Mouse (Mus musculus) heart, embryonic 13.5 days (tissue): Measurements from ENCODE around the gene Chpf2. TPM values are rescaled to one million over a fixed set of nuclear protein-coding genes. Genes with fewer than 3 reads are reported as not detected.

Source experiments
- ATAC-seq: fragments of 200-750 bp; cut with Nextera tagmentation; 2 replicates; pipeline ENCODE4 v1.8.0; 2017; ENCODE audit warnings: moderate TSS enrichment; ENCODE audit not compliant: insufficient number of reproducible peaks, low FRiP score, low TSS enrichment; ENCODE audit errors: extremely low read depth
- H3K27ac ChIP-seq: fragments of 300-500 bp; sonication (generic); replicated peaks from 2 replicates; pipeline ENCODE4 v1.5.1; 2015; ENCODE audit warnings: moderate library complexity, mild to moderate bottlenecking, inconsistent platforms
- H3K27me3 ChIP-seq: fragments of 300-500 bp; sonication (generic); replicated peaks from 2 replicates; pipeline ENCODE4 v1.6.1; 2015; ENCODE audit warnings: mild to moderate bottlenecking, inconsistent platforms
- H3K36me3 ChIP-seq: fragments of 300-500 bp; sonication (generic); 2 replicates; pipeline ENCODE4 v1.6.1; 2015; ENCODE audit warnings: mild to moderate bottlenecking, inconsistent platforms
- H3K4me1 ChIP-seq: fragments of 300-500 bp; sonication (generic); 2 replicates; pipeline ENCODE4 v1.6.1; 2015; ENCODE audit warnings: inconsistent platforms
- H3K4me2 ChIP-seq: fragments of 300-500 bp; sonication (generic); 2 replicates; pipeline ENCODE4 v1.6.1; 2015; ENCODE audit warnings: inconsistent platforms, mild to moderate bottlenecking, moderate library complexity
- H3K4me3 ChIP-seq: fragments of 300-500 bp; sonication (generic); 2 replicates; pipeline ENCODE4 v1.5.1; 2015; ENCODE audit warnings: moderate library complexity, mild to moderate bottlenecking, inconsistent platforms
- H3K9ac ChIP-seq: fragments of 300-500 bp; sonication (generic); 2 replicates; pipeline ENCODE4 v1.6.1; 2015; ENCODE audit warnings: inconsistent platforms, mild to moderate bottlenecking, moderate library complexity
- H3K9me3 ChIP-seq: fragments of 300-500 bp; sonication (generic); 2 replicates; pipeline ENCODE4 v1.6.1; 2016; ENCODE audit warnings: inconsistent platforms
- WGBS: fragments of 180-500 bp; shearing (Covaris S2); methylation state at CpG from one replicate; pipeline ENCODE4 v1.1.7; 2015; ENCODE audit warnings: mixed read lengths; 5-methylcytosine and 5-hydroxymethylcytosine counted together
- polyA plus RNA-seq: library from polyadenylated mRNA; unstranded; fragments of >200 nt; fragmentation: Nextera tagmentation; extraction: Ambion mirVana; gene quantifications from 2 replicates; pipeline ENCODE4 v1.2.1, GENCODE M21; 2015

Chpf2 gene
- polyA plus RNA-seq, 1 experiment from 2014 or later: 16.6 TPM

GRCm38 (mm10) chr5:24605980-24606665 lies 19.6 kb downstream of the Chpf2 start:
- Histone ChIP-seq H3K4me2 (peak overlapping the region; percentile 94), H3K9me3 (no peaks in the 10 kb centered on the region), H3K27ac (peak overlapping the region; percentile 100), H3K9ac (peak overlapping the region; percentile 96), H3K36me3 (no peaks in the 10 kb centered on the region), H3K4me3 (peak overlapping the region; percentile 77), H3K4me1 (peaks cover 60% of the 10 kb centered on the region), H3K27me3 (no peaks in the 10 kb centered on the region)
- WGBS: 31% methylated on average over 14 of the region's 14 CpGs
- no peak for ATAC-seq

- H3K27me3 ChIP-seq: no peaks in the 10 kb centered on the region
- H3K36me3 ChIP-seq: no peaks in the 10 kb centered on the region
- 2% methylated on average over 5 of the region's 5 CpGs for WGBS
- peaks cover 53% of the 10 kb centered on the region for H3K4me1 ChIP-seq
- H3K9ac ChIP-seq: peak overlapping the region; percentile 28
- H3K9me3 ChIP-seq: no peaks in the 10 kb centered on the region
- peak overlapping the region; percentile 16; the same call in 1 of the 2 replicates for H3K4me2 ChIP-seq
- no peak overlapping the region for H3K27ac ChIP-seq
- ATAC-seq: no peak
- no peak overlapping the region for H3K4me3 ChIP-seq
Measured at GRCm38 (mm10) chr5:24609388-24609787, 22.8 kb downstream of the Chpf2 start.

- Histone ChIP-seq H3K4me3 (no peak overlapping the region), H3K9ac (no peak overlapping the region), H3K27me3 (no peaks in the 10 kb centered on the region), H3K9me3 (no peaks in the 10 kb centered on the region), H3K4me2 (no peak overlapping the region), H3K27ac (no peak overlapping the region), H3K36me3 (no peaks in the 10 kb centered on the region), H3K4me1 (peaks cover 37% of the 10 kb centered on the region)
- no peak for ATAC-seq
- 45% methylated on average over 7 of the region's 7 CpGs for WGBS
Measured at GRCm38 (mm10) chr5:24611366-24612301, 25.1 kb downstream of the Chpf2 start.

GRCm38 (mm10) chr5:24612302-24612649 lies 25.7 kb downstream of the Chpf2 start:
- H3K27me3 ChIP-seq: no peaks in the 10 kb centered on the region
- H3K4me3 ChIP-seq: no peak overlapping the region
- no peak overlapping the region for H3K4me2 ChIP-seq
- 60% methylated on average over 5 of the region's 5 CpGs for WGBS
- H3K4me1 ChIP-seq: peaks cover 32% of the 10 kb centered on the region
- no peak for ATAC-seq
- H3K9me3 ChIP-seq: no peaks in the 10 kb centered on the region
- H3K9ac ChIP-seq: no peak overlapping the region
- no peak overlapping the region for H3K27ac ChIP-seq
- no peaks in the 10 kb centered on the region for H3K36me3 ChIP-seq

- no peak overlapping the region for H3K9ac ChIP-seq
- no peaks in the 10 kb centered on the region for H3K9me3 ChIP-seq
- ATAC-seq: no peak
- peaks cover 15% of the 10 kb centered on the region for H3K4me1 ChIP-seq
- no peaks in the 10 kb centered on the region for H3K36me3 ChIP-seq
- H3K27ac ChIP-seq: no peak overlapping the region
- 47% methylated on average over 6 of the region's 6 CpGs for WGBS
- no peak overlapping the region for H3K4me3 ChIP-seq
- no peak overlapping the region for H3K4me2 ChIP-seq
- H3K27me3 ChIP-seq: peaks cover 14% of the 10 kb centered on the region; the same call in 1 of the 2 replicates
Measured at GRCm38 (mm10) chr5:24615097-24615496, 28.6 kb downstream of the Chpf2 start.

- Histone ChIP-seq H3K4me1 (peaks cover 2% of the 10 kb centered on the region), H3K27ac (no peak overlapping the region), H3K9me3 (no peaks in the 10 kb centered on the region), H3K36me3 (no peaks in the 10 kb centered on the region), H3K9ac (no peak overlapping the region), H3K27me3 (peaks cover 47% of the 10 kb centered on the region), H3K4me3 (no peak overlapping the region), H3K4me2 (no peak overlapping the region)
- ATAC-seq: no peak
- 78% methylated on average over 3 of the region's 3 CpGs for WGBS
Measured at GRCm38 (mm10) chr5:24618921-24619320, 32.4 kb downstream of the Chpf2 start.

GRCm38 (mm10) chr5:24620116-24620515 lies 33.6 kb downstream of the Chpf2 start:
- ATAC-seq: no peak
- H3K4me3 ChIP-seq: no peak overlapping the region
- WGBS: 61% methylated on average over 8 of the region's 8 CpGs
- H3K9me3 ChIP-seq: no peaks in the 10 kb centered on the region
- H3K27me3 ChIP-seq: peaks cover 57% of the 10 kb centered on the region
- no peak overlapping the region for H3K4me2 ChIP-seq
- peaks cover 11% of the 10 kb centered on the region for H3K4me1 ChIP-seq
- no peaks in the 10 kb centered on the region for H3K36me3 ChIP-seq
- H3K9ac ChIP-seq: no peak overlapping the region
- no peak overlapping the region for H3K27ac ChIP-seq

- Histone ChIP-seq H3K9me3 (no peaks in the 10 kb centered on the region), H3K4me3 (no peak overlapping the region), H3K27ac (no peak overlapping the region), H3K4me2 (no peak overlapping the region), H3K27me3 (peaks cover 61% of the 10 kb centered on the region), H3K36me3 (no peaks in the 10 kb centered on the region), H3K9ac (no peak overlapping the region), H3K4me1 (peaks cover 11% of the 10 kb centered on the region)
- whole genome bisulfite sequencing: 66% methylated on average over 8 of the region's 8 CpGs
- no peak for ATAC-seq
Measured at GRCm38 (mm10) chr5:24620626-24621025, 34.1 kb downstream of the Chpf2 start.

GRCm38 (mm10) chr5:24622386-24623040 lies 36.0 kb downstream of the Chpf2 start:
- no peak for ATAC-seq
- H3K27ac ChIP-seq: no peak overlapping the region
- no peak overlapping the region for H3K4me2 ChIP-seq
- no peak overlapping the region for H3K9ac ChIP-seq
- H3K36me3 ChIP-seq: no peaks in the 10 kb centered on the region
- no peak overlapping the region for H3K4me3 ChIP-seq
- H3K4me1 ChIP-seq: peaks cover 11% of the 10 kb centered on the region
- H3K9me3 ChIP-seq: no peaks in the 10 kb centered on the region
- peaks cover 65% of the 10 kb centered on the region for H3K27me3 ChIP-seq
- 63% methylated on average over 7 of the region's 7 CpGs for WGBS

GRCm38 (mm10) chr5:24623041-24623985 lies 36.8 kb downstream of the Chpf2 start:
- Histone ChIP-seq H3K4me2 (peak overlapping the region; percentile 89), H3K27ac (no peak overlapping the region), H3K9me3 (no peaks in the 10 kb centered on the region), H3K36me3 (no peaks in the 10 kb centered on the region), H3K9ac (peak overlapping the region; percentile 83), H3K27me3 (peaks cover 58% of the 10 kb centered on the region), H3K4me3 (peak overlapping the region; percentile 62), H3K4me1 (peaks cover 11% of the 10 kb centered on the region)
- ATAC-seq: no peak
- 41% methylated on average over 8 of the region's 8 CpGs for WGBS
